ENCODE assay signal across 16 mouse cellular contexts in the genomic region with DNA sequence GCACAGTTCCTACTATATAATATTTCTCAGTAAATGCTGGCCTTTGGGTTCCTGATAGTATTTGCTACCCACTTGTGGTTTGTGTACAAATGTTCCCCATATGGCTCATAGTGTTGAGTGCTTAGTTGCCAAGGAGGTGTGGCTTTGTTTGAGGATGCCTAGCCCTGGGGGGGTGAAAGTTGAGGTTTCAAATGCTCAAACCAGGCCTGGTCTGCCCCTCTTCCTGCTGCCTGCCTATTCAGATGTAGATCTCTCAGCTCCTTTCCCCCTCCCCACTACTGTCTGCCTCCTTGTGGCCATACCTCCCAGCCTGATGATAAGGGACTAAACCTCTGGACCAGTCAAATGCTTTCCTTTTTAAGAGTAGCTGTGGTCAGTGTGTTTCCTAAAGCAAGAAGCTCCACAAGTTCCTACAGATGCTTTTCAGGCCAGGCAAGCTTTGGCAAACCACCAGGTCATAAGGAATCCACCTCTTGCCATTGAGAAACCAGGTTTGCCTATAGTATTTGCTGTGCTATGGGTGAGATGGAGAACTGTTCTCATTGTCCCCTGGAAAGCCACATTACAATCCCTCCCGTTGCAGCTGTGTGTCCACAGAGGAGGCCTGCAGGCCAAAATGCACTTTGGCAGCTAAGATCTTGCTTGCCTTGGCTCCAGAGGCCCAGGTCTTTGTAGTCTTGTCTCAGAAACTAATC.
DNase-seq lines count a peak whose midpoint lies in the region; ATAC-seq and TF ChIP-seq lines count a peak whose summit lies in the region.
"Had no signal": no experiment of that assay in that cellular context is flagged by ENCODE, and none has a peak within 500 bp of the region (broad histone marks: within the 10 kb centered on the region; RNA-seq: fewer than 3 reads in every experiment).

No protein-coding gene starts in this region.

- peak; percentile 9 for DNase-seq in lung, adult 2 months
- no peak for DNase-seq in lung, postnatal 4 days
- DNase-seq in ES-E14 (ENCODE audit: low read depth, low spot score), result peak; percentile 43
- DNase-seq in stomach, postnatal 0 days (ENCODE audit: low spot score), result no peak
- no peak for DNase-seq in embryo, embryonic 10.5 days (ENCODE audit: low spot score)
- no peak for DNase-seq in spleen, postnatal 10 days (ENCODE audit: low spot score in 2 of 2)
- DNase-seq: adrenal gland, postnatal 14 days; cerebellum, adult 9-11 months; liver had no signal

- no peak overlapping the region for H3K4me3 ChIP-seq in lung, adult 2 months (replicated peaks; ENCODE audit: extremely low read depth, low read depth, low read length)
- H3K4me3 ChIP-seq in ES-E14 (ENCODE audit: insufficient read depth in 1 of 2, low read depth in 1 of 2, low read length in 2 of 2, poor library complexity in 1 of 2, severe bottlenecking in 1 of 2), result no peak overlapping the region
- H3K4me3 ChIP-seq in embryonic fibroblast, embryonic 13.5 days (ENCODE audit: insufficient read depth, low read length), result no peak overlapping the region
- H3K4me3 ChIP-seq in stomach, postnatal 0 days (ENCODE audit: low read depth, low read length), result no peak overlapping the region
- H3K4me3 ChIP-seq: layer of hippocampus, adult 2 months; left cerebral cortex, adult 2 months; lung, embryonic 15.5 days; midbrain, embryonic 13.5 days had no signal

- H3K27ac ChIP-seq in ES-E14 (ENCODE audit: insufficient read depth, low read depth, low read length, poor library complexity, severe bottlenecking), result peak overlapping the region; percentile 22; the same call in 1 of the 2 replicates
- H3K27ac ChIP-seq in embryonic fibroblast, embryonic 13.5 days (ENCODE audit: insufficient read depth, low read length), result peak overlapping the region; percentile 74
- peak overlapping the region; percentile 35; the same call in 1 of the 2 replicates for H3K27ac ChIP-seq in stomach, postnatal 0 days (replicated peaks)
- H3K27ac ChIP-seq: layer of hippocampus, adult 2 months; left cerebral cortex, adult 2 months; lung, embryonic 15.5 days; midbrain, embryonic 13.5 days had no signal

- WGBS in lung, adult 2 months, result 54% methylated on average over 1 of the region's 1 CpGs
- WGBS in stomach, postnatal 0 days, result 11% methylated on average over 1 of the region's 1 CpGs

- no peaks in the 10 kb centered on the region for H3K9me3 ChIP-seq in ES-E14 (ENCODE audit: control insufficient read depth, insufficient read depth, low read depth, low read length)
- no peaks in the 10 kb centered on the region for H3K9me3 ChIP-seq in stomach, postnatal 0 days (ENCODE audit: control insufficient read depth, low read length)
- H3K9me3 ChIP-seq: lung, embryonic 15.5 days; midbrain, embryonic 13.5 days had no signal

- ATAC-seq in stomach, postnatal 0 days (ENCODE audit: low FRiP score, low TSS enrichment), result peak; percentile 46; the same call in 1 of the 2 replicates
- ATAC-seq: forebrain, embryonic 14.5 days; inflammation-experienced regulatory T-cells, adult 6 months; midbrain, embryonic 13.5 days had no signal

- no peaks in the 10 kb centered on the region; the same call in 1 of the 2 replicates for H3K36me3 ChIP-seq in ES-E14 (ENCODE audit: control insufficient read depth, insufficient read depth, low read length, poor library complexity, severe bottlenecking)
- H3K36me3 ChIP-seq in stomach, postnatal 0 days (ENCODE audit: control insufficient read depth, insufficient read depth, low read length), result no peaks in the 10 kb centered on the region
- H3K36me3 ChIP-seq: lung, embryonic 15.5 days; midbrain, embryonic 13.5 days had no signal

- no peak for TF ChIP-seq CTCF in lung, adult 2 months (IDR thresholded peaks at IDR 0.05; ENCODE audit: insufficient read depth, low read length)
- no peak for TF ChIP-seq CTCF in embryonic fibroblast, embryonic 13.5 days (IDR thresholded peaks at IDR 0.05; ENCODE audit: borderline replicate concordance, insufficient read depth, low read length)
- peak; percentile 24; the same call in 1 of the 2 replicates for TF ChIP-seq CTCF in stomach, postnatal 0 days (IDR thresholded peaks at IDR 0.05; ENCODE audit: low read depth)

- in situ Hi-C loops in ES-E14 (cut with MboI; ENCODE audit: low sequenced_read_pairs in 2 of 2, unreplicated experiment in 2 of 2), result no loop called here

- no peak overlapping the region for H3K4me2 ChIP-seq in stomach, postnatal 0 days (replicated peaks; ENCODE audit: low read depth)
- H3K4me2 ChIP-seq: lung, embryonic 15.5 days; midbrain, embryonic 13.5 days had no signal

- H3K4me1 ChIP-seq in lung, adult 2 months (ENCODE audit: control insufficient read depth, insufficient read depth, low read length), result no peaks in the 10 kb centered on the region
- peaks cover 14 to 18% of the 10 kb centered on the region in 2 experiments for H3K4me1 ChIP-seq in ES-E14 (ENCODE audit: control insufficient read depth in 2 of 2, insufficient read depth in 2 of 2, low read length in 2 of 2, poor library complexity in 1 of 2)
- H3K4me1 ChIP-seq in embryonic fibroblast, embryonic 13.5 days (ENCODE audit: control insufficient read depth, insufficient read depth, low read length), result peaks cover 17% of the 10 kb centered on the region
- H3K4me1 ChIP-seq in stomach, postnatal 0 days (replicated peaks; ENCODE audit: control insufficient read depth, insufficient read depth), result no peaks in the 10 kb centered on the region
- H3K4me1 ChIP-seq: lung, embryonic 15.5 days; midbrain, embryonic 13.5 days had no signal

- H3K27me3 ChIP-seq in stomach, postnatal 0 days (ENCODE audit: control insufficient read depth, insufficient read depth, low read length), result no peaks in the 10 kb centered on the region
- H3K27me3 ChIP-seq: lung, embryonic 15.5 days; midbrain, embryonic 13.5 days had no signal

- no peak for TF ChIP-seq EP300 in stomach, postnatal 0 days (optimal IDR thresholded peaks at IDR 0.05)

- H3K9ac ChIP-seq in ES-E14 (ENCODE audit: insufficient read depth, low read depth, low read length, poor library complexity, severe bottlenecking), result no peak overlapping the region
- no peak overlapping the region for H3K9ac ChIP-seq in stomach, postnatal 0 days (ENCODE audit: low read length)
- H3K9ac ChIP-seq: lung, embryonic 15.5 days; midbrain, embryonic 13.5 days had no signal

- no peak for TF ChIP-seq POLR2A in lung, adult 2 months (IDR thresholded peaks at IDR 0.05; ENCODE audit: borderline replicate concordance, extremely low read depth, low read depth, low read length)
- TF ChIP-seq POLR2A in embryonic fibroblast, embryonic 13.5 days (IDR thresholded peaks at IDR 0.05; ENCODE audit: low read depth, low read length), result no peak

TF ChIP-seq in ES-E14, 5 proteins besides CTCF, POLR2A, EP300 and RAD21:
- TF ChIP-seq ZC3H11A (IDR thresholded peaks at IDR 0.05; ENCODE audit: borderline replicate concordance, low read depth, low read length), result no peak
- TF ChIP-seq MAFK (IDR thresholded peaks at IDR 0.05; ENCODE audit: insufficient read depth, low read depth, low read length), result no peak
- TF ChIP-seq HCFC1 (IDR thresholded peaks at IDR 0.05; ENCODE audit: borderline replicate concordance, insufficient read depth, low read length), result no peak
- TF ChIP-seq CHD2 (IDR thresholded peaks at IDR 0.05; ENCODE audit: low read depth, low read length), result no peak
TF ChIP-seq in ES-E14: peak in this region for 0.

Comparison
In these comparisons a context has a peak if more than half of its experiments do, and no peak if none do; other contexts are left out.
1. DNase-seq: peak in lung, adult 2 months (single experiment) and ES-E14 (single experiment); none in lung, postnatal 4 days (0 of 2), stomach, postnatal 0 days (single experiment), embryo, embryonic 10.5 days (single experiment) and spleen, postnatal 10 days (0 of 2).
2. H3K27ac ChIP-seq: peak in every context shown above with its lines; median percentile 74 in embryonic fibroblast, embryonic 13.5 days; 35 in stomach, postnatal 0 days; 22 in ES-E14.